Mouse (Mus musculus): Measurements from ENCODE around the gene Ppid. TPM values are rescaled to one million over a fixed set of nuclear protein-coding genes. Genes with fewer than 3 reads are reported as not detected.

The Ppid gene
- 10 to 100 TPM; 46.1 to 49.0 TPM for total RNA-seq (2023)

DNA sequence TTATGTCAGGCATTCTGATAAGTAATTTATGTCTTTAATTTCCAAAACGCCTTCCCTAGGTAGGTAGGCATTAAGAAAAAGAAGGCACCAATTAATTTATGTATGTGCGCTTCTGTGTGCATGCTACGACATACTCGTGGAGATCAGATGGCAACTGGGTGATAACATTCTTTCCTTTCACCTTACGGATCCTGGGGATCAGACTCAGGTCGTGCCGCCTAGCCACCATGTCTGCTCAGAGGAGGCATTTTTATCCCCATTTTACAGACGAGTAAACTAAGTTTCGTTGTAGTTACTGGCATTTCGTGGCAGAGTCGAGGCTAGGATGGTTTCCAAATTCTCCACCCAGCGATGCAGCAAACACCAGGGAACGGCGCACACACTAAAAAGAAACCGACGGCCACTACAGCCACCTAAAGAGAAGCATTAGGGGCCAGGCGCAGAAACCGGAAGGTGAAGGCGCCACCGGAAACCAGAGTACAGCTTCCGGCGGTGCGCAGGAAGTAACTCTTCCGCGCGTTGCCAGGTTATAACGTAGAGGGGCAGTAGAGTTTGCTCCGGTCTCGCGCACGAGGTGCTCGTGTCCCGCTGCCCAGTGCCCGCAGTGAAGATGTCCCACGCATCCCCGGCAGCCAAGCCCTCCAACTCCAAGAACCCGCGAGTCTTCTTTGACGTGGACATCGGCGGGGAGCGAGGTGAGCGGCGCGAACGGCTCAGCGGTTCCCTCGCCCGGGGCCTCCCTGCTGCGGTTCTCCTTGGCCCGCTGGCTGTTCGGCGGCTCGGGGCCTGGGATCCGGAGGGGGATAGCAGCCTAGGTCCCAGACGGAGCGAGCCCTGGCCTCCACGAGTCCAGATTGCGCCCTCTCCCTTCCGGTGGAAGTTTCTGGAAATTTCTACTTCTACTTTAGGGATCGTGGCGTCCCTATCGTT lies at the start of gene Ppid:
Gene Ppid, plus strand, starts transcription at position 480 of the 930 bp plus-strand sequence.

DNA sequence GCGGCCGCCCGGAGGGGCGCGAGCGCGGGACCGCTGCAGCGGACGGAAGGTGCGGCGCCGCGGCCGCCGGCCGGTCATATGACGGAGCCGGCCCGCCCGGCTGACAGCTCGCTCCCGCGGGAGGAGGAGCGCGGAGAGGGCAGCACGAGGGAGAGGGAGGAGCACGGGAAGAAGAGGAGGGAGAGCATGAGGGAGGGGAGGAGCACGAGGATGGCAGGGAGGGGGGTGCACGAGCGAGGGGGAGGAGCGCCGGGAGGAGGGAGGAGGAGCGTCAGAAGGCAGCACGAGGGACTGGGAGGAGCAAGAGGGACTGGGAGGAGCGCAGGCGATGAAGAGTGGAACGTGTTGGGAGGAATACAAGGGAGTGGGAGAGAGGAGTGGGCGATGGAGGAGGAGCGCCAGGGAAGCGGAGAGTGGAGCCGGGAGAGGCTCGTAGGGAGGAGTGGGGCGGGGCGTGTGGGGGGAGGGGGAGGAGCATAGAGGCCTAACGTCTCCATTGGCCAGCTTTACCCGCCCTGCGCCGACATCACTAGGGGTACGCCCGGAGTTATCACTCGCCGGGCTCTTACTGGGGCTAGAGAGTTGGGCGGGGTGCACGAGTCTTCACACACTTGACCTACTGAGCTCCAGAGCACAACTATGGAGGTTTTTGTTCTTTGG lies 23.3 kb upstream of the Ppid start, which contains the start of gene Fnip2:
Gene Fnip2, minus strand, starts transcription at position 94 of the 660 bp plus-strand sequence.

DNA sequence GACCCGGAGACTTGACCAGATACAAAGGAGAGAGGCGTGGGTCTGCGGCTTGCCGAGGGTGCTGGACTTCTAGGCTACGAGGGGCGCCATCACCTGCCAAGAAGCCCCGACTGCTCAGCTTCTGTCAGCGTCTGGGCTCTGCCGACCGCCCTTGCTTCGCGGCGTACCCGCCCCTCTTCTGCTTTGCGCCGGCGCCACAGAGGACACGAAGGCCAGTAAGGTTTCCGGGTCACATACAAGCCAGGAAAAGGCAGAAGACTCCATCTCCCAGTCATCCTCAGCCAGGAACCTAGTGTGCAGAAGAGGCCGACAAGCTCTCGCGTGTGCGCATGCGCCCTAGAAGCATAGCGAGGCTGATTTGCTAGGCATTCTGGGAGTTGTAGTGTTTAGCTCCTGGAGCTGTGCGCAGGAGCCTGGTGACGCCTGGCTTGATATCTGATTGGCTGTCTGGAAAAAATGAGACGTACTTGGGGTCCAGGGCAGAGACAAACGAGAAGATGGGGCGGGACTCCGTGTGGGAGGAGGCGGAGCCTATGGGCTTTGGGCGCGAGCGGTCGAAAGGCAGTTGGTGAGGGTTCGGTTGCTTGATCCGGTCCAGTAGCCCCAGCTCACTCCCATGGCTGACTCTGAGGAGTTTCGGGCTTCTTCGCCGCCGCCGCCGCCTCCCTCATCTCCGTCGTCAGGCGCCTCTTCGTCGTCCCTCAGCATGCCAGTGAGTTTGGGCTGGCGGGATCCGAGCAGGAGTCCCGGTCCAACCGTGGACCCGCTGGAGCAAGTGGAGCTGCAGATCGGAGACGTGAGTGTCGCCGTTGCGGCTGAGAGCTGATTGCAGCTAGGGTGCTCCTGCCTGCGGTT lies 37.6 kb downstream of the Ppid start, which contains the start of gene 4930579G24Rik:
Gene 4930579G24Rik, plus strand, starts transcription at position 519 of the 855 bp plus-strand sequence.

DNA sequence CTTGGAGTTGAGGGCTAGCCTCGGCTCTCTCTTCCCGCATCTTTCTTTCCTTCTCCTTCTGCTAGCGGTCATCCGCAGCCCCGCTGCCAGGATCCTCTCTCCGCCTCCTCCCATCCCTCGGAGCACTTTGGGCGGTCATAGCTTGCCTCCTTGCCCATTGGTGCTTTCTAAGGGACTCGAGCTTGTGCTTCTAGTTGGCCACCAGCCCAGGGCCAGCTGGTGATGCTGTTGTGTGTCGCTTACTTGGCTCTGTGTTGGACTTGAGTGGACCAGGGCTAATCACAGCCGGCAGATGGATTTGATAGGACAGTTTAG lies 38.2 kb downstream of the Ppid start, which contains the start of gene Etfdh:
Gene Etfdh, minus strand, starts transcription at position 85 of the 315 bp plus-strand sequence.

Other genes with a start within 250 kb of the Ppid start
- gene Fnip2, start 23.5 kb upstream of the Ppid start, total RNA-seq (2023): under 1 TPM in 1 of 2 experiments, not detected in 1; 0.32 TPM
- gene 4930579G24Rik, start 37.7 kb downstream of the Ppid start, total RNA-seq (2023): 1 to 10 TPM; 2.7 to 3.1 TPM
- 10 to 100 TPM; 23.4 to 24.0 TPM for gene Etfdh, start 38.2 kb downstream of the Ppid start, total RNA-seq (2023)
- 1 to 10 TPM in 1 of 2 experiments, under 1 TPM in 1; 0.62 to 1.8 TPM for gene Rxfp1, start 146.5 kb downstream of the Ppid start, total RNA-seq (2023)